Mouse (Mus musculus): ENCODE data around the gene B4galt2. TPM values are rescaled to one million over a fixed set of nuclear protein-coding genes. Genes with fewer than 3 reads are reported as not detected.
A peak's percentile ranks its signal among the peaks of the same experiment; 100 is the strongest.

Gene B4galt2
- polyA plus RNA-seq, 1 experiment from 2014 or later, result 18.2 TPM

DNA sequence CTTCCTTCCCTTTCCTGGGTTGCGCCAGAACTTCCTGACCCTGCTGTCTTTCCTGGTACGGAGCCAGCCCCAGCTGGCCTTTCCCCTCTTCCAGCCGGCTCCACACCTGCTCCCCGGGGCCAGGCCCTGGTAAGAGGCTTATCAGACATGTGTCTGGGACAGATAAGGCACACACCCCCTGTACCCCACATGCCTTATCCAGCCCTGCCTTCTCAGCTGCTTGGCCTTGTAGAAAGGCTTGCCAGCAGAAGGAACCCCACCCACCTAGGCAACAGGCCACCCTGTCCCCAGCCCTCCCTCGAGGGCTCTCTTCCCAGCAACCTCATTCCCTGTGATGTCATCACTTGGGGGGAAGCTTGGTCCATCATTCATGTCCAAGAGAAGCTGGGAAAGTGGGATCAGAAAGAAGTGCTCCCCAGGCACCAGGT is 53.1 kb downstream of the B4galt2 start:
- peaks cover 15 to 33% of the 10 kb centered on the region in 2 experiments for H3K4me1 ChIP-seq (ENCODE audit: control insufficient read depth in 2 of 2, insufficient read depth in 2 of 2, low read length in 2 of 2)
- H3K36me3 ChIP-seq (ENCODE audit: control insufficient read depth, insufficient read depth, low read length), result no peaks in the 10 kb centered on the region
- H3K4me2 ChIP-seq (ENCODE audit: low read length), result peak overlapping the region; percentile 46
- ATAC-seq (ENCODE audit: insufficient number of reproducible peaks, insufficient read depth, low FRiP score, low read depth), result peak; percentile 42
- peak overlapping the region; percentile 1; the same call in 1 of the 2 replicates for H3K9ac ChIP-seq (ENCODE audit: low read length)
- H3K4me3 ChIP-seq (ENCODE audit: control insufficient read depth in 1 of 2, insufficient read depth in 1 of 2, low read depth in 1 of 2, low read length in 2 of 2), result no peak overlapping the region
- H3K9me3 ChIP-seq (ENCODE audit: control insufficient read depth, low read length), result no peaks in the 10 kb centered on the region
- 5% methylated on average over 5 of the region's 5 CpGs for WGBS
- no peak overlapping the region; a peak in 1 of 4 replicates for H3K27ac ChIP-seq (replicated peaks in 1 of 2; ENCODE audit: control insufficient read depth in 1 of 2, insufficient read depth in 1 of 2, low read depth in 2 of 2, low read length in 2 of 2)
- H3K27me3 ChIP-seq (ENCODE audit: control insufficient read depth, insufficient read depth, low read length), result peaks cover 3% of the 10 kb centered on the region; the same call in 1 of the 2 replicates

DNA sequence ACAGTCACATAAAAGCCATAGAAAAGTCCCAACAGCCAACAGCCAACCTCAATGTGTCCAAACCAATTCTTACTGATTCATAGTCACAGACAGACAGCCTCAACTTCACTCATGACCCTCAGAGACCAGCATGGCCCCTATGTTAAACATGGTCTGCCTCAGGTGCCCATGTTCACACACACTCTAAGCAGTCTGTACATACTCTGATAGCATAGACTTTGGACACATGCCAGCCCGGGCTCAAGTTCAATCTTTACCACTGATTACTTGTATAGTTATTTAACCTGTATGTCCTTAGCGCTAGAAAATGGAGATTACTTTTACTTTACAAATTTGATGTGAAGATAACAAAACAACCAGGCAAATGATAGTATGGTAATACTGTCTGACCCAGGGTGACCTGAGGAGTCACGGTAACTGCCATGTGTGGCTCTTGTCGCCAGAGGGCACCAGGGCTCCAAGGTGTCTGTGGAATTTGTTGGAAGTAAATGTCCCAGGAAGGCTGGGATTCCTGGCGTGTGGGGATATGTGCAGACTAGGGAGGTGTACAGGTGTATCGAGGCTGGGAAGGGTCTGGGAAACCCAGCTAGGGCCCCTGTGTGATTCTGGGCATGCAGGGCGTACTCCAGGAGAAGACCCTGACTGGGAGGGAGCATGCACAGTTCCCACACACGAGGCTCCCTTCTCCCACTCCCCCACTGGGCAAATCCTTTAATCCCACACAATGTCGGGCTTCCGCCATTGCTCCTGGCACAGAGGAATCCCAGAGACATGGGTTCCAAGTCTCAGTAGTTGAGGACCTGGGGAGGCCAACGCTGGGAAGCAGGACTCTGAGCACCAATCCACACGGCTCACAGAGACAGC is 53.8 kb downstream of the B4galt2 start:
- peak overlapping the region; percentile 1; the same call in 1 of the 2 replicates for H3K9ac ChIP-seq (ENCODE audit: low read length)
- H3K27me3 ChIP-seq (ENCODE audit: control insufficient read depth, insufficient read depth, low read length), result peaks cover 3% of the 10 kb centered on the region; the same call in 1 of the 2 replicates
- peak overlapping the region; percentile 46 for H3K4me2 ChIP-seq (ENCODE audit: low read length)
- peak; percentile 24; the same call in 1 of the 2 replicates for ATAC-seq (ENCODE audit: insufficient number of reproducible peaks, insufficient read depth, low FRiP score, low read depth)
- no peak overlapping the region for H3K4me3 ChIP-seq (ENCODE audit: control insufficient read depth in 1 of 2, insufficient read depth in 1 of 2, low read depth in 1 of 2, low read length in 2 of 2)
- no peak overlapping the region; a peak in 1 of 4 replicates for H3K27ac ChIP-seq (replicated peaks in 1 of 2; ENCODE audit: control insufficient read depth in 1 of 2, insufficient read depth in 1 of 2, low read depth in 2 of 2, low read length in 2 of 2)
- no peaks in the 10 kb centered on the region for H3K36me3 ChIP-seq (ENCODE audit: control insufficient read depth, insufficient read depth, low read length)
- H3K4me1 ChIP-seq (ENCODE audit: control insufficient read depth in 2 of 2, insufficient read depth in 2 of 2, low read length in 2 of 2), result peaks cover 13 to 26% of the 10 kb centered on the region in 2 experiments
- WGBS, result 9% methylated on average over 12 of the region's 12 CpGs
- no peaks in the 10 kb centered on the region for H3K9me3 ChIP-seq (ENCODE audit: control insufficient read depth, low read length)

DNA sequence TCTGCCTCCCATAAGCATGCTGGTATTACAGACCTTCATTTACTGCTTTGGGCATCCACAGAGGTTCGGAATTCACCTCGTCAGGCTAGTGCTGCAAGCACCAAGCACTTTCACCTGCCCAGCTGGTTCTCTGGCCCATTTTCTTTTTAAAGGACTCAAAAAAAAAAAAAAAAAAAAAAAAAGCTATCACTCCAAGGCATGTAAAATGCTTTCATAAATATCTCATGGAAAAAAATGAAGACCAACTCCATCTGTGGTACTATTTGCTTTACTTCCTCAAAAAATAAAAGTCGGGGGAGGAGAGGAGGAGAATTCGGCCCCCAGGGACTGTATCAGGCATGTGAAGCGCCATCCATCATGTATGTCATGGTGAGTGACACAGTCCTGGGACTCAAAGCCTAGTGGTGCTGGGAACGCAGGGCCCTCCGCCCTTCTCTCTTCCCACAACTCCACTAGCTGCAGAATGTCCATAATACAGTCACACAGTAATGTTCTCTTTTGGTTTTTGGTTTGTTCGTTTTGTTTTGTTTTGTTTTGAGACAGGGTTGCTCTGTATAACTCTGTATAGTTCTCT is 54.6 kb downstream of the B4galt2 start:
- Histone ChIP-seq H3K4me2 (ENCODE audit: low read length) (no peak overlapping the region), H3K9ac (ENCODE audit: low read length) (no peak overlapping the region), H3K9me3 (ENCODE audit: control insufficient read depth, low read length) (no peaks in the 10 kb centered on the region), H3K27ac (replicated peaks in 1 of 2; ENCODE audit: control insufficient read depth in 1 of 2, insufficient read depth in 1 of 2, low read depth in 2 of 2, low read length in 2 of 2) (no peak overlapping the region), H3K4me3 (ENCODE audit: control insufficient read depth in 1 of 2, insufficient read depth in 1 of 2, low read depth in 1 of 2, low read length in 2 of 2) (no peak overlapping the region), H3K4me1 (ENCODE audit: control insufficient read depth in 2 of 2, insufficient read depth in 2 of 2, low read length in 2 of 2) (peaks cover 11 to 24% of the 10 kb centered on the region in 2 experiments), H3K36me3 (ENCODE audit: control insufficient read depth, insufficient read depth, low read length) (no peaks in the 10 kb centered on the region), H3K27me3 (ENCODE audit: control insufficient read depth, insufficient read depth, low read length) (peaks cover 3% of the 10 kb centered on the region; the same call in 1 of the 2 replicates)
- 64% methylated on average over 8 of the region's 8 CpGs for WGBS
- ATAC-seq (ENCODE audit: insufficient number of reproducible peaks, insufficient read depth, low FRiP score, low read depth), result no peak

Other genes with a start within 250 kb of the B4galt2 start
- 46.4 and 49.5 TPM in 2 replicates for gene Dmap1, start 201.2 kb downstream of the B4galt2 start, polyA plus RNA-seq (2014; fragmentation: Nextera tagmentation; extraction: Ambion mirVana)
- not detected in 2 replicates for gene Gm12845, start 159.1 kb downstream of the B4galt2 start, polyA plus RNA-seq (2014; fragmentation: Nextera tagmentation; extraction: Ambion mirVana)
- not detected in 2 replicates for gene Klf17, start 117.8 kb downstream of the B4galt2 start, polyA plus RNA-seq (2014; fragmentation: Nextera tagmentation; extraction: Ambion mirVana)
- 3.6 and 5.9 TPM in 2 replicates for gene Slc6a9, start 49.0 kb downstream of the B4galt2 start, polyA plus RNA-seq (2014; fragmentation: Nextera tagmentation; extraction: Ambion mirVana)
- gene Ccdc24, start 10.9 kb downstream of the B4galt2 start, polyA plus RNA-seq (2014; fragmentation: Nextera tagmentation; extraction: Ambion mirVana), result 0.49 and 0.70 TPM in 2 replicates
- 222 and 250 TPM in 2 replicates for gene Atp6v0b, start 3.8 kb upstream of the B4galt2 start, polyA plus RNA-seq (2014; fragmentation: Nextera tagmentation; extraction: Ambion mirVana)
- 10.4 and 10.6 TPM in 2 replicates for gene Dph2, start 8.5 kb upstream of the B4galt2 start, polyA plus RNA-seq (2014; fragmentation: Nextera tagmentation; extraction: Ambion mirVana)
- 35.5 and 36.4 TPM in 2 replicates for gene Ipo13, start 31.5 kb upstream of the B4galt2 start, polyA plus RNA-seq (2014; fragmentation: Nextera tagmentation; extraction: Ambion mirVana)
- 0.81 and 0.85 TPM in 2 replicates for gene Artn, start 46.3 kb upstream of the B4galt2 start, polyA plus RNA-seq (2014; fragmentation: Nextera tagmentation; extraction: Ambion mirVana)

Data from heart, embryonic 14.5 days (tissue).